Mouse (Mus musculus) lung, adult 2 months (tissue): ENCODE data around the gene Irgm2. TPM values are rescaled to one million over a fixed set of nuclear protein-coding genes. Genes with fewer than 3 reads are reported as not detected.

Experiments used
- DNase-seq: peaks from one replicate; pipeline ENCODE4 v3.0.0; 2022
- H3K4me1 ChIP-seq: fragments of 200-500 bp; 2 replicates; pipeline ENCODE4 v1.6.1; 2011; ENCODE audit warnings: low read length; ENCODE audit not compliant: control insufficient read depth, insufficient read depth
- H3K4me3 ChIP-seq: fragments of 200-500 bp; replicated peaks from 2 replicates; pipeline ENCODE3; 2011; ENCODE audit warnings: low read depth, mild to moderate bottlenecking, control low read depth, low read length; ENCODE audit errors: extremely low read depth
- CTCF ChIP-seq: fragments of 200-500 bp; IDR thresholded peaks from 2 replicates; pipeline ENCODE4 v1.5.1; 2011; ENCODE audit warnings: mild to moderate bottlenecking, low read length, control low read depth; ENCODE audit not compliant: insufficient read depth
- POLR2A ChIP-seq: fragments of 200-500 bp; IDR thresholded peaks from 2 replicates; pipeline ENCODE4 v1.6.1; 2011; ENCODE audit warnings: low read depth, mild to moderate bottlenecking, control low read depth, low read length, borderline replicate concordance; ENCODE audit errors: extremely low read depth
- WGBS: fragments of 180-500 bp; shearing (Covaris S2); methylation state at CpG from one replicate; pipeline ENCODE4 v1.1.7; 2018; 5-methylcytosine and 5-hydroxymethylcytosine counted together
- polyA plus RNA-seq: library from polyadenylated mRNA; depleted of rRNA; stranded (reverse); fragments of >200 nt; gene quantifications from 2 replicates; pipeline ENCODE4 v1.2.3, GENCODE M21; 2012; rRNA removed

The Irgm2 gene
- polyA plus RNA-seq, 1 experiment: 16.4 TPM

DNA sequence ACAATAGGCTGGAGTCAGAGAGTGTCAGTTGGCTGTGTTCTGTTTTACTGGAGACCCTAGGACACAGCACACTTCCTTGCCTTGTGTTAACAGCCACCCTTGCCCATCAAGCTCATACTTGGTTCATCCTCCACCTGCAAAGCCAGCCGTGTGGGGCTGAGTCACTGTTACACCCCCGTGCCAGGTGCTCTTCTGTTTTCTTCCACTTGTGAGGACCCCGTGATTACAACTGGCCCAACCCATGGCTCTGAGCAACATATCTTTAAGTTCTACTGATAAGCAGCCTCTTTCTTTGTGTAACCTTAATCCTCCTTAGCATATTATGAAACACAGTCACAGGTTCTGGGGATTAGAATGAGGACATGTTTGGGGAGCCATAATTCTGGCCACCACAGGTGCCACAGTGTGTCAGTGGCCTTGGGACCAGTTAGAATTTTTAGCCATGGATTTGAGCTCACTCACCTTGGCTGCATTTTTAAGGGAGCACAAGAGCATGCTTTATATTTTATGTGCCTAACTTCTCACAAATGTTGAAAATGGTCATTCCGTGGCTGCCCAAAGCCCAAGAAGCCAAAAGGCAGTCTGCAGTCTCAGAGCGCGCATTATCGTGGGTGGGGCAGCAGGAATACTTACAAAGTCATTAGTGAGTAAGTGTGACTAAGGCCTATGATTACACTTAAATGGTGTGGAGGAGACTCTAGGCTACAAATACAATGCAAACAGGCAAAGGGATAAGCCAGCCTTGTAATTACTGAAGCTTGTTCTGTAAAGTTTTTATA is 50.0 kb downstream of the Irgm2 start:
- DNase-seq: no peak
- Histone ChIP-seq H3K4me3 (no peak overlapping the region), H3K4me1 (no peaks in the 10 kb centered on the region)
- 78% methylated on average over 7 of the region's 7 CpGs for WGBS
- TF ChIP-seq POLR2A (no peak), CTCF (no peak)

DNA sequence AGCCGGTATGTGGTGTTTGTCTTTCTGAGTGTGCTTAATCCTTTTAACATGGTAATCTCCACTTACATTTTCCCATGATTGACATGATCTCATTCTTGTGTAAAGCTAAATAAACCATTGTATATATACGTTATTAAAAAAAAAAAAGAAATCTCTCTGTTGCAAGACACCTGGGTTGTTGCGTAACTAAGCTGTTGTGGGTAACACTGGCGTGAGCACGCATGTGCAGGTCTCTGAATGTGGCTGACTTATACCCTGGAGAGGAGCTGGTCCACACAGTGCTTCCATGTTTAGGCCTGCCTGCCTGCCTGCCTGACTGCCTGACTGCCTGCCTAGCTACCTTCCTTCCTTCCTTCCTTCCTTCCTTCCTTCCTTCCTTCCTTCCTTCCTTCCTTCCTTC is 51.1 kb downstream of the Irgm2 start:
- WGBS: 66% methylated on average over 5 of the region's 5 CpGs
- TF ChIP-seq POLR2A (no peak), CTCF (no peak)
- H3K4me3 ChIP-seq: no peak overlapping the region
- DNase-seq: no peak
- H3K4me1 ChIP-seq: no peaks in the 10 kb centered on the region

DNA sequence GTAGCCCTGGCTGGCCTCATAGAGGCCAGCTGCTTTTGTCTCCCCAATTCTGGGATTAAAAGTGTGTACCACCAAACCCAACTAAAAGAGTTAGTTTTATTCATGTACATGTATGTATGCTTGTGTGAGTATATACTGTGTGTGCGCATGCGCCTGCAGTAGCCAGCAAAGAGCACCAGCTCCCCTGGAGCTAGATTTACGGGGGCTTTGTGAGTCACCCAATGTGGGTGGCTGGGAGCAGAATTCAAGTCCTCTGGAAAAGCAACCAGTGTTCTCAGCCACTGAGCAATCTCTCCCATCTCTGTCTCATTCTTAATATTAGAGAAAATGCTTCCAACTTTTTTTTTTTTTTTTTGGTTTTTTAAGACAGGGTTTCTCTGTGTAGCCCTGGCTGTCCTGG is 55.0 kb downstream of the Irgm2 start:
- DNase-seq: no peak
- WGBS: 92% methylated on average over 3 of the region's 3 CpGs
- Histone ChIP-seq H3K4me1 (no peaks in the 10 kb centered on the region), H3K4me3 (no peak overlapping the region)
- TF ChIP-seq POLR2A: no peak
- TF ChIP-seq CTCF: no peak

DNA sequence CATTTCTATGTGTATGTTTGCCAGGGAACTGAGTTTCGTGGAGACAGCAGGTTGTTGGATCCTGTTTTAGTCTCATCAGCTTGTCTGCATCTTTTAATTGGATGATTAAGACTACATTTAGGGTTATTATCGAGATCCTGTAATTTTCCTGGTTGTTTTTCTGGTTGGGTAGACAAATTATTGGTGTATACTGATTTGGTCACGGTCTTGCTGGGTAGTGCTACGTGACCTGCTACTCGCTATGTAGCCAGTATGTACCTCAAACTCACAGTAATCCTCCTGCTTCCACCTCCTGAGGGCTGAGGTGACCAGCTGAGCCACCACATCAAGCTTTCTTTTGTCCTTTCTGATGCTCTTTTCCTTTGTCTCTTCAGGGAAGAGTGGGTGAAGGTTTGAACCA is 58.4 kb downstream of the Irgm2 start:
- no peak for DNase-seq
- Histone ChIP-seq H3K4me3 (no peak overlapping the region), H3K4me1 (no peaks in the 10 kb centered on the region)
- no peak for TF ChIP-seq POLR2A
- TF ChIP-seq CTCF: no peak
- WGBS: 77% methylated on average over 5 of the region's 5 CpGs

DNA sequence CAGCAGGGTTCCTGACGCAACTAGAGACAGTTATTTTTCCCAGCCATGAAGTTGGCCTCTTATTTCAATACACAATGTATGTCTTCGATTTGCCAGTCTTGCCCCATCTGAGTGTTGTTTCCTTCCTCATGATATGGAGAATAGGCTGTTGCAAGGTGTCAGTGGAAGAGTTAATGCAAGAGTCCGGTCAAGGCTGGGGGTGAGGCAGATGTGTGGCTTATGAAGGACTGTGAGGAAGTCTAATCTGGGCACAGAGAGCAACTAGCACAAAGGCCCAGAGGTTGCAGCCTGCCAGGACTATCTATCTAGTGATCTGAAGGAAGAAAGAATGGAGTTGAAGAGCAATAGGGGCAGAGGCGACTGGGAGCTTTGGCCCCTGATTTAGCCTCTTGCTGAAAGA is 60.7 kb downstream of the Irgm2 start:
- WGBS: 74% methylated on average over 4 of the region's 4 CpGs
- no peak for TF ChIP-seq CTCF
- no peak for TF ChIP-seq POLR2A
- DNase-seq: no peak
- H3K4me1 ChIP-seq: no peaks in the 10 kb centered on the region
- H3K4me3 ChIP-seq: no peak overlapping the region

DNA sequence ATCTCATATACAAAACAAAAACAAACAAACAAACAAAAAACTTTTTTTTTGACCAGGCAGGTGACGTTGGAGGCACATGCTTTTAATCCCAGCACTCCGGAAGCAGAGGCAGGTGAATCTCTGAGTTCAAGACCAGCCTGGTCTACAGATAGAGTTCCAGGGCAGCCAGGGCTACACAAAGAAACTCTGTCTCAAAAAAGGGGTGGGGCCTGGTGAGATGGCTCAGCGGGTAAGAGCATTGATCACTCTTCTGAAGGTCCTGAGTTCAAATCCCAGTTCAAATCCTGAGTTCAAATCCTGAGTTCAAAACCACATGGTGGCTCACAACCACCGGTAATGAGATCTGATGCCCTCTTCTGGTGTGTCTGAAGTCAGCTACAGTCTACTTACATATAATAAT is 62.4 kb downstream of the Irgm2 start:
- no peak overlapping the region for H3K4me3 ChIP-seq
- no peak for DNase-seq
- TF ChIP-seq CTCF: no peak
- TF ChIP-seq POLR2A: no peak
- no peaks in the 10 kb centered on the region for H3K4me1 ChIP-seq
- 89% methylated on average over 4 of the region's 4 CpGs for WGBS

DNA sequence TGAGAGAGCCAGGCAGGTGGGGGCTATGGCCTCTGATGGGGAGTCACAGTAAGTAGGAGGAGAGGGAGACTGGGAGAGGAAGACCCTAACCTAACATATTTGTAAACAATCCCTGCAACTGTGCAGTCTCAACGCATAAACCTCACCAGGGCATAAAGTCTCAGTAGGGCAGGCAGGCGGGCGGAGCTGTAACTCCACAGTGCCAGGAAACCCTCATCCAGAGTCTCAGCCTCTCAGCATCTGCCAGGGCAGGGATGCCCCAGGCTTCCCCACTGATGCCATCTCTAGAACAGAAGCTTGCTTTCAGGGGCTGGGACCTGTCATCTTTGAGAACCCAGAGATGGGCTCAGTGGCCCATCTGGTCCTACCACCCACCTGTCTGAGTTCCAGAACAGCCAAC is 62.9 kb downstream of the Irgm2 start:
- no peak for DNase-seq
- Histone ChIP-seq H3K4me3 (no peak overlapping the region), H3K4me1 (no peaks in the 10 kb centered on the region)
- no peak for TF ChIP-seq CTCF
- no peak for TF ChIP-seq POLR2A
- 84% methylated on average over 3 of the region's 3 CpGs for WGBS

DNA sequence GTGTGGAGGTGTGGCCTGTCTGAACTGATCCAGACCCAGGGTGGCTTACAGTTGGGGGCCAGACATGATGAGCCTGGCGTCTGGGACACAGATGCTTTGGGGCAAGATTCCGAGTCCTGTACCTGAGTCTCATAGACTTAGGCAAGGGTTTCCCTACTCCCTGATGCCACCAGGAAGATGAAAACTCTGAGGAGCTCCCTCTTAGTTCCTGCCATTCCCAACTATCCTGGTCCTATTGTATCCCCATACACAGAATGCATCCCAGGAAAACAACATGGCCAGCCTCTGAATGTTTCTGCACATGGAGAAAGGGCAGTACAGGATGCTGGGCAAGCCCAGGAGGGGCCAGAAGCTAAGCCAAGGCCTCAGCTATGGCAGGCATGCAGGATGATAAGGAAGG is 64.1 kb downstream of the Irgm2 start:
- Histone ChIP-seq H3K4me3 (no peak overlapping the region), H3K4me1 (no peaks in the 10 kb centered on the region)
- TF ChIP-seq POLR2A: no peak
- WGBS: 63% methylated on average over 2 of the region's 2 CpGs
- DNase-seq: no peak

DNA sequence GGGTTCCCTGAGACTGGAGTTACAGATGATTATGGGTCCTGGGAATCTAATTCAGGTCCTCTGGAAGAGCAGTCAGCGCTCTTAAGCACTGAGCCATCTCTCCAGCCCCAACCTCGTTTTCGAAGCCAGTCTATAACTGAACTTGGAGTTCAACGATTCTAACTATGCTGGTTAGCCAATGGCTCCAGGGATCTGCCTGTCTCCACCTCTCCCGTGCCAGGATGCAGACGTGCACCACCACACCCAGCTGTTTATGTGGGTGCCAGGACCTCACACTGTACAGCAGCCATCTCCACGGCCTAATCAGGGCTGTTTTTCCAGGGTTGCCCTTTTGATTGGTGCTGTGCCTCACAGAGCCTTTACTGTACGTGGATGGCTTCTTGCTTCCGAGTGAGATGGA is 65.1 kb downstream of the Irgm2 start:
- DNase-seq: no peak
- no peaks in the 10 kb centered on the region for H3K4me1 ChIP-seq
- TF ChIP-seq CTCF (no peak), POLR2A (no peak)
- H3K4me3 ChIP-seq: no peak overlapping the region
- 80% methylated on average over 9 of the region's 9 CpGs for WGBS

DNA sequence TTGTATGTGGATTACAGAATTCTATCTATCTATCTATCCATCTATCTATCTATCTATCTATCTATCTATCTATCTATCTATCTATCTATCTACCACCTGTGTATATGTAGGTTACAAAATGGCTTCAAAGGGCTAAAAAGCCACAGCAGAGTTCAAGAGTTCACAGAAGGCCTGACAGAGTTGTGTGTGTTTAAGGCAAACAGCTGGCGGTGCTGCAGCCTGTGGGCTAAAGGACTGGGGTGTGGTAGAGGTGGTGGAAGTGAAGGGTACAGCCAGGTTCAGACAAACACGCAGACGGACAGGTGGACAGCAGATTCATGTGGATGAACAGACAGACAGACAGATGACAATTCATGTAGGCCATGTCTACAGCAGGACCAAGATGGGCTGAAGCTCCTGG is 68.9 kb downstream of the Irgm2 start:
- TF ChIP-seq POLR2A: no peak
- TF ChIP-seq CTCF: no peak
- no peaks in the 10 kb centered on the region for H3K4me1 ChIP-seq
- DNase-seq: no peak
- 71% methylated on average over 3 of the region's 3 CpGs for WGBS
- H3K4me3 ChIP-seq: no peak overlapping the region

Other genes with a start within 250 kb of the Irgm2 start
- 26.9 and 34.6 TPM in 2 replicates for gene Larp1, start 190.6 kb upstream of the Irgm2 start, polyA plus RNA-seq
- gene Gm12248, start 106.5 kb upstream of the Irgm2 start, polyA plus RNA-seq: 0.42 and 1.6 TPM in 2 replicates
- gene Cnot8, start 95.5 kb upstream of the Irgm2 start, polyA plus RNA-seq: 41.5 and 64.0 TPM in 2 replicates
- 5.5 and 5.7 TPM in 2 replicates for gene Gemin5, start 31.1 kb upstream of the Irgm2 start, polyA plus RNA-seq
- 18.4 and 22.6 TPM in 2 replicates for gene Mrpl22, start 28.0 kb upstream of the Irgm2 start, polyA plus RNA-seq
- 11.6 and 14.7 TPM in 2 replicates for gene Igtp, start 62 bp upstream of the Irgm2 start, polyA plus RNA-seq
- gene 4930438A08Rik, start 75.2 kb downstream of the Irgm2 start, polyA plus RNA-seq: 0.12 TPM in 1 of 2 replicates, not detected in the other
- 17.0 and 24.1 TPM in 2 replicates for gene Zfp692, start 107.5 kb downstream of the Irgm2 start, polyA plus RNA-seq
- 30.2 and 30.6 TPM in 2 replicates for gene Zfp672, start 130.7 kb downstream of the Irgm2 start, polyA plus RNA-seq
- gene Sh3bp5l, start 131.1 kb downstream of the Irgm2 start, polyA plus RNA-seq: 29.4 and 36.5 TPM in 2 replicates
- gene Lypd8, start 179.4 kb downstream of the Irgm2 start, polyA plus RNA-seq: 0.71 and 47.1 TPM in 2 replicates
- 1.7 TPM in 1 of 2 replicates, not detected in the other for gene 1810065E05Rik, start 221.5 kb downstream of the Irgm2 start, polyA plus RNA-seq
- gene Gm12253, start 232.9 kb downstream of the Irgm2 start, polyA plus RNA-seq: not detected in 2 replicates